Mouse (Mus musculus) layer of hippocampus, postnatal 25 days (tissue): ENCODE measurements at regions not wholly inside any gene's neighbourhood (a gene's known extent, or its start where the extent isn't known, plus 50 kb on each side); places are given as distances from the start of the nearest gene placed in this dataset.

Source experiments
- DNase-seq, 2 experiments: peaks; one replicate each; pipeline ENCODE4 v3.0.0; 2022; ENCODE audit warnings: mixed read lengths in 2 of 2, low spot score in 1 of 2; ENCODE audit errors: extremely low spot score in 1 of 2

DNA sequence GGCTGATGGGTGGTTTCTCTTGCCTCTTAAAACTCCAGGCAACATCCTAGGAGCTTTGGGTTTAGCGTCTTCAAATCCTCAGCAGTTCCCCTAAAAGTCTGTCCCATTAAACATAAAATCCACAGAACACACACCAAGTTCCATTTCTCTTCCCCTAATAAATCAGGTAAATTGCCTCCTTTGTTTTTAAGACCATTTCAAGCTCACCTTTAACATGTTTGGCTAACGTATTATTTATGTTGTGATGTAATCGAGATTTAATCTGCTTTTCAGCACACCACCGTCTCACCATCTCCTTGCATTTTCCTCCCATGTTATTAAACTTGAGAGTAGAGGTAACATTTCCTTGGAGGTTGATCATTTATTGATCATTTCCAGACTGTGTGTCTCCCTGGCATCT, 286.6 kb upstream of the Nfe2l3 start:
- no peak for DNase-seq

DNA sequence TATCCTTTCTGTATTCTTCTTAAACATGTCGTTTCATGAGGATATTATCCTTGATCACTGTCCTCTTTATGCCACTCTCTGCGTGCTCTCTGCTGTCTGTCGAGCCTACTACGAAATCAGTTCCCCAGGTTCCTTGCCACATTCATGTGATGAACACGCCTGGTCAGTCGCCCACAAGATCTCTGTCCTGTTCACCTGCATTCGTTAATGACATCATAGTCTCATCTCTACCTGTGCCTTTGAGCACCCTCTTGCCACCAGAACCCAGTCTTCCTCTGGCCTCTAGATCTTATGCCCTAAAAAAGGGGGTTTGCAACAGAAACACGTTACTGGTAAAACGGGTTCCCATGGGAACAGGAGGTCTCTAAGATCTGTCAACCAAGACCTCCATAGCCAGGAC, 283.6 kb upstream of the Nfe2l3 start:
- DNase-seq: no peak

DNA sequence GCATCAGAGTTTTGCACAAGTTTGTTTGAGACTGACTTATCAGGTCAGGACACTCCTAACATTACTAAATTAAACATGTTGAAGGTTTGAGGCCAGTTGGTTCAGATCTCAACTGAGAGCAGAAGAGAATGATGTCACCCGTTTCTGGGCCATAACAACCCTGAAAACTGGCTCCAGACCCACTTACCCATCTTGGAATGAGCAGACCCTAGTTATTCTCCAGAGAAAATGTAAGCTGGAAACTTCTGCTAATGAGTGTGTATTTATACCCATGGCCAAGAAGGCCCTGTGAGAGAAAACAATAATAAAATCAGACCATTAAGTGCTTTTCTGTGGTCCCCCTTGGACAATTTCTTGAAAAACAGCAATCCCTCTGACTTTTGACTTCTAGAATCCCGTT, 282.4 kb upstream of the Nfe2l3 start:
- DNase-seq: no peak

DNA sequence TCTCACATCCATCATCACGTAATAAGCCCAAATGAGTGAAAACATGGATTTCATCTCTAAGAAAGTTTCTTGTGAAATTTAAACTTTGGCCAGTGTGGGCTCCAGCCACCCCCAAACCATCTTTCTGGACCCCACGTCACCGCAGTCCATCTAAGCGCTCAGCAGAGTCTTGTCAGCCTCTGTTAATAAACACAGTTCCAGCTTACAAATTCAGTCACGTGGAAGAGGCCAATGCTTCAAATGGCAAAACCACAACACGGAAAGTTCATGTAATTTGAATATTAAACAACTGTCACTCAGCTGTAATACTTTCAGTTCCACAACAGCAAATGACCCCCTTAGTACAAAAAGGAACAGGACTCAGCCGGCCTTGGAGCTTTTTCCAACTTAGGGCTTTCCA, 282.0 kb upstream of the Nfe2l3 start:
- DNase-seq: no peak

DNA sequence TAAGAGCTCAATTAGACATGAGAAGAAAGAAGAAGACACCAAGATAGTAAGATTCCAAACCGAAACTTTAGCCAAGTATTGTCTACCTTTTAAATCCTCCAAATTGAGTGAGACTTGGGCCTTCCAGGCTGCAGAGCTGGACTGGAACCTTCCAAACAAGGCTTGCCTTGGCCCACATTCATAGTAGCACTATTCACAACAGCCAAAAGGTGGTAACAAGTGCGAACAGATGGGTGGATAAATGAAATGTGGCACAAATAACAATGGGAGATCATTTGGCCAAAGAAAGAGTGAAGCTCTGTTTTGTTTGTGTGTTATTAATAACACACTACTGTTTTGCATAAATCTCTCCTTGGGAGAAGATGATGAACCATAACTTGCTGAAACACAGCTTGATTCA, 281.6 kb upstream of the Nfe2l3 start:
- DNase-seq: no peak

DNA sequence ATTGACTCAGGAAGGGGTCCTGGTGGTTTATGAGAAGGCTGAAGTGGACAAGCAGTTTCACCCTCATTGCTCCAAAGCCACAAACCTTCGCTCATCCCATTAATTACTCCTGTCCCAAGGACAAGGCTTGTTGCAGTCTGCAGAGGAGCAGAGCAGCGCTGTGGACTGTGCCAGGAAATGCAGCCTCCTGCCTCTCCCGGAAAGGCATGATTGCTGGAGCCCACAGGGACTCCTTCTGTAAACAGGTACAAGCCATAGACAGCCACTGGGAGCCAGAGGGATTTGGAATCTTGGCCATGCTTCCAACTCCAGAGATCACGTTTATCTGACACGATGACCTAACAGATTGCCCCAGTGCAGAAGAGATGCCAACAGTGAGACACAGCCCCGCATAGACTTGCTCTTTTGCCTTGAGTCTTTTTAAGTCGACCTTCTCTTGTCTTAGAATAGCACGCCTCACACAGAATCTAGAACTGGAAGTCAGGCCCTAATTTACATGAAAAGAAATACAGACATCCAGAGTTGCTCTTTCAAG, 275.6 kb upstream of the Nfe2l3 start:
- DNase-seq: no peak

DNA sequence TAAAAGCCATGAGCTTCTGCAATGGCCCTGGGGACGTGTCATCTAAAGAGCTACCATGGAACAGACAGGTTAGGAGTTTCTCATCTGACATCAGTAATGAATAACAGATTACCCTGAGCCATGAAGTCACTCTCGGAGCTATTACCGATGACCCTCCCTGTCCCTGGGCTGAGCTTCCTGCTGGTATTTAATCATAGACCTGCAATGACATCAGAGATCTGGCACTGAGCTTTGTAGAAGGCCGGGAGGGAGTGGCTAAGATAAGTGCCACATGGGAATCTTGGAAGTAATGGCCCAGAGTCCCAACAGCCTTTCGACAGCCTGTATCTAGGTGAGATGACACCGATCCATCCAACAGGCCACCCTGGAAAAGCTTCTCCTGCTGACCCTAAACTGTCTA, 271.3 kb upstream of the Nfe2l3 start:
- DNase-seq: no peak

DNA sequence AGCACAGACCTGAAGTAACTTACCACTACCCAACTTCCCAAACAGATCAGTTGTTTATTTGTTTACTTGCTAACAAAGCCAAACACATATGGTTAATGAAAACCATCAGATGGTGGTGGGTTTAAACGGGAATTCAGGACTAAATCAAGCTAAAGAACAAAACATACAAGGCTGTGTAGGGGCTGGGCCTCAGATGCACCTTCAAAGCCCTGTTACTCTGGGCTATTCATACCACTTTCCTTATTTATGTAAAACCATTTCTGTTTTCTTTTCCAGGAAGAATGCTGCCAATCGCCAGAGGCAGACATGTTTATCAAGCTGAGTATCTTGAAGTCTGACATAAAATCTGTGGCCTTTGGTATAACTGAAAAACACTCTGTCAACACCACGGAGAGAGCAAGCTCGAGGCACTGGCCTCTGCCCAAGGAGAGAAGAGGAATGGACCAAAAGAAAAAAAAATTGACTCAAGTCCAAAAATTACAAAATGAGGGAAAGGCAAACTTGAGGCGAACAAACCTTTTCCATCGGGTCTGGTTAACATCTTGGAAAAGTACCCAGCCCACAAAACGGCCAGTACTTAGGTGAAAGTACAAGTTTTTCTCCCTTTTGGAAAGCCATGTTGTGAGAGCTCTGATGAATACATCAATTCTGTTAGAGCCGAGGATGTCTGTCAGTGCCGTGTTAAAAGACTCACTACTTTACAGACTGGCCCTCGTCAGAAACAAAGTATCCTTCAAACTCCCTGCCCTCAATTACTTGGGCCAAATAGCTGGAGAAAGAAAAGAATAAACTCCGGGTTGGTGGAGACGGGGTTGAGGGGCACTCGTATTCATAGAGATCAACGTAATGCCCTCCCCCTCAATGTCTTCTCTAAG, 270.0 kb upstream of the Nfe2l3 start:
- no peak for DNase-seq

DNA sequence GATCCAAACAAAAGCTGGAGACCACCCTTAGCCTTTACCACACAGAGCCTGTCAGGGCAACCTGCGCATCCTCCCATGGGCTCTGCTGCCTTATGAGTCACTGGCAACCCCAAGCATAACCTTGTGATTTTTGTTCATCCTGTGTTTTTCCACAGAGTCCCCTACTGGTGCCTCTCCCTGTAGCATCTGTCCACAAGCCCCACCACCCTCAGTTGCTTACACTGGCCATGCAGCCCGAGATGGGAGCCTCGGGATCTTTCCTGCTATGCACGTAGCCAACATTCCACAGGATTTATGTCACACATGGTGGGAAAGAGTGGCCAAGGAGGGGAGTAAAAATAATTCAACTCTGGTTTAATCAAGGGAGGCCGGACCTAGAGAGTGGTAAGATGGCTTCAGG, 269.2 kb upstream of the Nfe2l3 start:
- no peak for DNase-seq

DNA sequence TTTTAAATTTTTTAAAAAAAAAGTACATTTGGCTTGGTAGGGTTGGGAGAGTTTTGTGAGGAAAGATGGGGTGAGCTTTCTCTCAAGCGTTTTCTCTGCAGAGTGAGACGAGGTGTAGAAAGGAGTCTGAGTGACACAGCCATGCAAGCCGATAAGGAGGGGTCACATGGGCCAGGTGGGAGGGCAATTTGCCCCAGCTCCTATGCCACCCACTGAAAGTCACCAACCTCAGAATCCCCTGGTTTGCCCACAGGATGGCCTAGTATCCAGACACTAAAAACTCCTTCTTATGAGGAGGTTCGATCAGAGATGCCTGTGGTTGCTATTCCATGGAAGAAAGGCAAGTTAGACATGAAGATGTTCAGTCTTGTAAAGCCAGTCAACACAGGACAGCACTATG, 268.6 kb upstream of the Nfe2l3 start:
- no peak for DNase-seq

DNA sequence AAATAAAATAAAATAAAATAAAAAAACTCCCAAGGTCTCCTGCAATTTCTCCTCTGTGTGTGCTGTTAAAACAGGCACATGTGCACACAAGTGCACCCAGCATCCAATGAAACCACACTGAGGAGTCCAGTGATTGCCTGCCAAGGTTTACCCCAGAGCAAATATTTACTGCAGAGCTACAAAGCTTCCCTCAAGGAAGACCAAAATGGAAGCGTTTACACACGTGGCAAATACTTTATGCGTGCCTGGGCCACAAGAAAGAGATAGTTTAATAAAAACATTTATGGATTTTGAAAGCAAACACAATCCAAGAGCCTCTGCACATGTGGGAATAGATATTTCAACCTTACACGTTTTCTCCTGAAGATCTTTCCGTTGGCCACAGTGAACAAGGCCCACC, 265.4 kb upstream of the Nfe2l3 start:
- DNase-seq: no peak

DNA sequence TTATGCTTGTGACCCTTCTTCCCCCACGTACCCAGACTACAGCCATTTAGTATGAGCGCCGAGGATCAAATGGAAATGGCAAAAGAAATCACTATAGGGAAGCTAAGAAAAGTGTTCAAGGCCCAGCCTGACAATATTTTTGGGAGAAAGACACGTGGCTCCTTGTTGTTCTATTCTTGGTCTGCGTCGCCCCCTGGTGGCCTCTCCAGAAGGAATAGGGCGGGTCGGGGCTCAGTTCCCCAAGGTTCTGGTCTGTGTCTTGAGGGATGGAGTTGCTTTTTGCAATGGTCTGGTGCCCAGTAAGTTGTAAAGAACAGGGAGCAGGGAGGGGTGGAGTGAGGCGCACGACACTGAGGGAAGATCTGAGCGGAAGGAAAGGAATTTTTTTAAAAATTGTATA, 264.4 kb upstream of the Nfe2l3 start:
- DNase-seq: peak; percentile 54 to 85

DNA sequence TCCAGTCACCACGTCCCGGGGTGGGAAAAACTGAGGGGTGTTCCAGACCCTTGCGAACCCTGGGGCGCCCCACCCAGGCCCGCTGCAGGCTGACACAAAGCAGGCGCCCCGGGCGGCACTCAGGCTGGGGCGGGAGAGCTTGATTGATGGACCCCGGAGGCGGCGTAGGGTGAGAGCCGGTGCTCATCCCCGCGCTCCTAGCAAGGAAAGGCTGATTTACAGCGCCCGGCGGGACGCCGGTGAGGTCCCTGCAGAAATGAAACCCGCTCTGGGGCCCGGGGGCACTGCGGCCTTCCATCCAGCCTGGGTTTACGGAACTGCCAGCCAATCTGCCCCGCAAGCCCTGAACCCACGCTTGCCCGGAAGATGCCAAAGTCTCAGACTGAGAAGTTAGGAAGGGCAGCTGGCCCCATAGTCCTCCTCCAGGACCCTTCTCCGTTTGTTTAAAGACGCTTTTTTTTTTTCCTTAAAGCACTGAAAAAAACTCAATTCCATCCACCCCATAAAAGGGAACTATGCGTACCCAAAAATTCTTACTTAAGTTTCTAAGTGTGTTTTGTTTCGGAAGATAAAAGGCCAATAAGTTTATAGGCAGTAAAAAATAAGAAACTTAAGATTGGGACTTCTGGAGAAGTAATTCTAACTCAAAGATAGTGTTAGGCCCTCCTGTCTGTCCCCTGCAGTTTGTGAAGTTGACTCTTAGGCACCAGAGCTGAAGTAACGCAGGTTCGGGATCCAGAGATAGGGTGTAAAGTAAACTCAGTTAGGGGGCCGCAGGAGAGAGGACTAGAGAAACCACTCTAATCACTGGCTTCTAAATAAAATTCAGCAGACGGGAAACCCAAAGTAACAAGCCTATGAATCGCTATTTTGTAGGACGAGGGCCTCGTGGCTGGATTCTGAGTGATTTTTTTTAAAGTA, 263.4 kb upstream of the Nfe2l3 start:
- DNase-seq: no peak

DNA sequence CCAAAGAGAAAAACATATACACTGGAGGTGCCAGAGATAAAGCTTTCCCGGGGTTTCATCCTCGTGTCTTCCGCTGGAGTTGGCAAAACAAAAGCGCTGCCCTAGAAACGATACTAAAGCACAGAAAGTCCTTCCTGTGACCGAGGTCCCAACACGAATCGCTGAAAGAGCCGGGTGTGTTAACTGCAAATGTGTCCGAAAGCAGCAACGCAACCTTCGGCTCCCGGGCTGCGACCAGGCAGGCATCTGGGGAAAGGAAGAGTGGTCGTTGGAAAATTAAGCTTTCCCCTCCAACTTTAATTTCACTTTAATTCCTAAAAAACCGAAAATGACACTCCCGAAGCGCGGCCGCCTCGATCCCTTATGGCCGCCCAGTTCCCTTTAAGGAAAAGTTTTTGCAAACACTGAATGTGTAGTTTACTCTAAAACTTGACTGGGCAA, 262.5 kb upstream of the Nfe2l3 start:
- no peak for DNase-seq

DNA sequence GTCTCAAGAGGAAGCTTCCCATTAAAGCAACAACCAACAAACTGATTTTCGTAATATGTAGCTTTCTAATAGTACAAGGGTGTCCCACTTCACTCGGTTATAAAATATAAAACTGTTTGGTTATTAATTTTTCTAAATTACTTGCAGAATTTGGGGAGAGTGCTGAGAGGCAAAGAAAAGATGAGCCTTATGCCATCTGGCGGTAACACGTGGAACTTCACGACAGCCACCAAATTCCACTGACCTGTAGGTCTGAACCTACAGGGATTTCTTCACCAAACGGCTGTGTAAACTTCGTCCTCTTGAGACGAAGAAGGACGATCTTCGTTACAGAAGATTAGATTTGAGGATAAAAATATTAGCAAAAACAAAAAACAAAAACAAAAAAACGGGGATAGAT, 262.1 kb upstream of the Nfe2l3 start:
- DNase-seq: peak in 1 of 2 experiments; percentile 47

DNA sequence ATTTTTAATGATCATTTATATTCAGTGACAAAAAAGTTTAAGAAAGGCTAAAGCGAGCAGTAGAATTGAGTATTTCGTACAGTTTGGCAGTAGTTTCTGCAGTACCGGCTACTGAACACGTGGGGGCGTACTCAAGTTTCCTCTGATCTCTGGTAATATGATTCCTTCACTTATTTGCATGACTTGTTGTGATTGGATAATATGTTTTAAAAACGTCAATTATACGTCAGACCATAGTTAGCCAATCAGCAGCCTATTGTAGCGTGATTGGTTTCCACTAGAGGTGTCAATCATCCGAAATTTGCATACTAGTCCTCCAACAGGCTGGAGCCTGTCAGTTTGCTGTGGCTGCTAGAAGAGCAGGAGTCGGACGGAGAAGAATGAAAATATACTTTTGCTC, 261.6 kb upstream of the Nfe2l3 start:
- DNase-seq: no peak

DNA sequence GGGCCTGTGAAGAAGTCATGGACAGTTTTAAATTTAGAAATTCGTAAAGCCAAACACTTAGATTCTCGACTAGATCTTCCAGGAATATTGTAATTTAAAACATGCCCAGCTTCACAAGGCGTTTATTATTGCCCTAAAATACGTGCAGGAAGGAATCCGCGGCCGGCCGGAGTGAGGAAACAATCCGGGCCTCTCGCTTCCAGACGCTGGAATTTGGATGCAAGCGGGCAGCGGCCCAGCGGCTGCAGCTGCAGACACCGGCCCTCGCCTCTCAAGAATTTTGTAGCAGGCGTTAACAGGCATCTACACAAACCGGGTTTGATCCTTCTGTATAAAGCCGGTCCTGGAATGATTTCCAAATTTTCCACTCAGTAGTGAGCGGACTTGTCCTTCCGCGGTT, 260.7 kb upstream of the Nfe2l3 start:
- DNase-seq: peak; percentile 27 to 28

DNA sequence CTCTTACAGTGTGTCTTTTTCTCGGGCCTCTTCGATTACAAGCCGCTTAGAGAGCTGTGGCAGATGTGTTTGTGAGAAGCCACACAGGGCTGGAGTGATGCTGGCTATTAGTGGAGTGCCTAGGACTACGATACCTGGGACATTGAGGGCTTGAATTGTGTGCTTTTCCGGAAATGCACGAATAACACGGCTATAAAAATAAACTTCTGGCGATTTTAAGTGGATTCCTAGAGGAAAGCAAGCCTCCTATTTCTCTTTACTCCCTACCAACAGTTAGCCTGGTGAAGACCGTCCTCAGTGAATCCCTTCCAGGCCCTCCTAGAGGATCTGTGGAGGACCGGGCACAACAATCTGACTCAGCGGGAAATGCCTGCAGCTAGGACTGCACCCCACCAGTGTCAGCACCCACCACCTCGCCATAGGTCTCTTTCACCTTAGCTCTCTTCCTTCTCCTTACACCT, 260.1 kb upstream of the Nfe2l3 start:
- no peak for DNase-seq

DNA sequence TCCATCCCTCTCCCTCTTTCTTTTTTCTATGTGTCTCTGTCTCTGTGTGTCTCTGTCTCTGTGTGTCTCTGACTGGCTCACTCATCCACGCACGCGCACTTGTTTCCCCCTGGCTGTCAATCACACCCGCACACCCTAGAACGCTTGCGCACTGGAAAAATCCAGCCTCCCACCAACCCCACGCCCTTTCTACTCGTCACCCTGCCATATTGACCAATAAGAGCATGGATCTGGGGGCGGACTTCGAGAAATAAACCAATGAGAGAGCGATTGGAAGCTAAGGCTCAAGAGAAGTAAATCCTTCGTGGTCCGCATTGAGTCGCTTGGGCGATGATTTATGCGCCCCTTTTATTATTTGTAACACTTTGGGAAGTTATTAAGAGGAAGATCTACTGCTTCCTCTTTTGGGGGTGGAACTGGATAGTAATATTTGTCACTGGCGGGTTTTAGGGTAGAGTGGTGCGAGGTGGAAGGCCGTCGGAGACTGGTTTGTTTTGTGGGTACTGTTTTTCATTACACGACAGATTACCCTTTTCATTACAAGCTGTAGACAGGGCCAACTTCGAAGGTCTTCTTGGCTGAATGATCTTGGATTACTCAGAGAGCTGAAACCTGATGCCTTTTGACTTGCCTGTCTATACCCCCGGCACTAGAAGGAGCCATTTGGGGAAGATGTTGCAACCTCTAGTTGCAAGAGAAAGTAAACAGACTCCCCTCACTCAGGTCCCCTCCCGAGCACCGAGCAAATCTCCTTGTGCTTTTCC, 259.4 kb upstream of the Nfe2l3 start:
- DNase-seq: no peak

DNA sequence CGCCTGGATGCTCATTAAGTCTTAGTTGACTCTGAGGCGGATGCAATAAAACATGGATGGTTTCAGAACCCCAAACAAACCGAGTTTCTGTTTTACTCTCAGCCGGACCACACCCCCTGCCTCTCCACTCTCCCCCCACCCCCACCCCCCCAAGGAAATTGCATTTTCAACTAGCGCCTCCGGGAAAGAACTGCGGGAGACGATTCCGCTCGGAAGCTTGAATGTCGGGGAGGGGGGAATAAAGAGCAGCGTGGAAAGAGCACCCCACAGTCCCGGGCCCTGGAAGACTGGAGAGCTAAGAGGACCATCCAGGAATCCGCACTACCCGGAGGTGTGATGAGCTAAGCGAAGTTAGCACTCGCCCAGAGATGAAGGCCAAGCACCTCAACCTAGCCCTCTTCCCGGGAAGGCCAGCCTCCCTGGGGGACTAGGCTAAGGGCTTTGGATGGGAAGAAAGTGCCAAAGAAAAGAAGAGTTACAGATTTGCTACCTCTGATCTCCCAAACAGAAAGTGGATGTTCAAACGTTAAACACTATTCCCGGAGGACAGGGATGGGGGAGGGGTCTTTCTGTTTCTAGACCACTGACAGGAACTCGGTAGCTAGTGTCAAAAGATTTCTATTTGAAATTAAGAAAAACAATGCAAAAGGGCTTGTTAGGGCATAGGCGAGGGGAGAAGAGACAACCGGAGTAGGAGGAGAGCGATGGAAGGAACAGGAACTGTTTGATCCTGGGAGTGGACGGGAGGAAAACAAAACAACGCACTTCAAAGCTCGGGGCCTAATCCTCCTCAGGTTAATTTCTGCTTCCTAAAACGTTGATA, 258.6 kb upstream of the Nfe2l3 start:
- no peak for DNase-seq
